Mouse (Mus musculus) common myeloid progenitor, adult 5-6 weeks (primary cell): Measurements from ENCODE around the gene Ugt8a. TPM values are rescaled to one million over a fixed set of nuclear protein-coding genes. Genes with fewer than 3 reads are reported as not detected.

ENCODE experiments used
- ATAC-seq: replicated peaks from 2 replicates; pipeline ENCODE4 v1.8.0; 2016; ENCODE audit warnings: low read depth, mild to moderate bottlenecking, moderate TSS enrichment, inconsistent platforms; ENCODE audit not compliant: poor library complexity, severe bottlenecking
- total RNA-seq: library from RNA; stranded (forward); fragments of 200-1000, 187-1606 nt; gene quantifications from 2 replicates; pipeline ENCODE4 v1.2.3, GENCODE M21; 2017

The Ugt8a gene
- total RNA-seq, 1 experiment from 2014 or later = 0.82 TPM

GRCm38 (mm10) chr3:125874371-125874770 lies 64.0 kb downstream of the Ugt8a start:
- no peak for ATAC-seq

- no peak for ATAC-seq
These were observed 68.5 kb downstream of the Ugt8a start for GRCm38 (mm10) chr3:125869873-125870272.

GRCm38 (mm10) chr3:125861601-125862000 lies 76.8 kb downstream of the Ugt8a start:
- ATAC-seq = no peak

- ATAC-seq = peak; percentile 99
These were observed 89.1 kb downstream of the Ugt8a start for GRCm38 (mm10) chr3:125849163-125849872.

GRCm38 (mm10) chr3:125828051-125828450 lies 110.4 kb downstream of the Ugt8a start:
- no peak for ATAC-seq

- no peak for ATAC-seq
These were observed 111.2 kb downstream of the Ugt8a start for GRCm38 (mm10) chr3:125827256-125827655.

GRCm38 (mm10) chr3:125819741-125820140 lies 118.7 kb downstream of the Ugt8a start:
- ATAC-seq = no peak
